18 mouse cellular contexts compared by ENCODE assay signal in the genomic region with DNA sequence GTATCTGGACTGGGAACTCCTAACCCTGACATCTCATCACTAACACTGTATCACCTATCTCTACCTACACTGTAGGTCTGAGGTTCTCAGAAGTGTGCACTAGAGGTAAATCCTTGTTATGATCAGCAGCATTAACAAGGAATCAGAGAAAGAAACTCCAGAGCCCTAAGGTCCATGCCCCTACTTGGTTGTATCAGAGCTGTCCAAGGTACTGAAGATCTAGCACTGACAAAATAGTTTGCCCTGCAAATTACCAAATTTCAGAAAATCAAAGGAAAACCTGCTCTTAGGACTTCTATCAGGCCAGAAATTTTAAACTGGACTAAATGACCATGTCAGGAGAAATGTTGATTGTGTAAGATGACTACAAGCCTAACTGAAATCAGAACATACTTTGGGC.
DNase-seq lines count a peak whose midpoint lies in the region; ATAC-seq and TF ChIP-seq lines count a peak whose summit lies in the region.
"Had no signal": no experiment of that assay in that cellular context is flagged by ENCODE, and none has a peak within 500 bp of the region (broad histone marks: within the 10 kb centered on the region; RNA-seq: fewer than 3 reads in every experiment).

No protein-coding gene starts in this region.

- H3K4me3 ChIP-seq in lung, embryonic 14.5 days (ENCODE audit: low read depth, low read length): no peak overlapping the region
- no peak overlapping the region for H3K4me3 ChIP-seq in lung, adult 2 months (replicated peaks; ENCODE audit: extremely low read depth, low read depth, low read length)
- H3K4me3 ChIP-seq in embryonic facial prominence, embryonic 14.5 days (ENCODE audit: low read depth, low read length): no peak overlapping the region
- H3K4me3 ChIP-seq: forebrain, embryonic 12.5 days; liver, embryonic 13.5 days had no signal

- no peak for TF ChIP-seq CTCF in lung, embryonic 14.5 days (IDR thresholded peaks at IDR 0.05; ENCODE audit: low read depth)
- TF ChIP-seq CTCF in lung, adult 2 months (IDR thresholded peaks at IDR 0.05; ENCODE audit: insufficient read depth, low read length): no peak

- DNase-seq in adrenal gland, postnatal 10 days: peak; percentile 2
- no peak for DNase-seq in adrenal gland, postnatal 14 days
- peak; percentile 63 for DNase-seq in lung, embryonic 14.5 days
- no peak for DNase-seq in lung, adult 2 months
- DNase-seq in adipocyte (ENCODE audit: low spot score): peak; percentile 26
- DNase-seq in embryonic facial prominence, embryonic 14.5 days (ENCODE audit: low spot score): peak; percentile 45
- no peak for DNase-seq in heart, postnatal 4 days
- no peak for DNase-seq in heart, postnatal 14 days
- DNase-seq: cerebellum, adult 11 months; cerebellum, postnatal 25 days; heart, postnatal 36 days; kidney, adult 9 months; layer of hippocampus, postnatal 36 days; liver, embryonic 13.5 days had no signal

- H3K27me3 ChIP-seq in lung, embryonic 14.5 days (ENCODE audit: insufficient read depth, low read length): no peaks in the 10 kb centered on the region
- no peaks in the 10 kb centered on the region for H3K27me3 ChIP-seq in embryonic facial prominence, embryonic 14.5 days (replicated peaks; ENCODE audit: control insufficient read depth, insufficient read depth, low read length)
- H3K27me3 ChIP-seq: forebrain, embryonic 12.5 days; liver, embryonic 13.5 days; Patski had no signal

- no peak overlapping the region for H3K27ac ChIP-seq in lung, embryonic 14.5 days (ENCODE audit: low read depth)
- H3K27ac ChIP-seq in embryonic facial prominence, embryonic 14.5 days (replicated peaks; ENCODE audit: low read depth, low read length): no peak overlapping the region
- H3K27ac ChIP-seq: forebrain, embryonic 12.5 days; liver, embryonic 13.5 days had no signal

- ATAC-seq in lung, embryonic 14.5 days (ENCODE audit: insufficient read depth): no peak
- no peak for ATAC-seq in embryonic facial prominence, embryonic 14.5 days (ENCODE audit: low read depth)
- ATAC-seq: lung, postnatal 0 days; Patski had no signal

- no peak overlapping the region for H3K4me2 ChIP-seq in lung, embryonic 14.5 days
- H3K4me2 ChIP-seq in embryonic facial prominence, embryonic 14.5 days (ENCODE audit: low read depth, low read length): no peak overlapping the region
- H3K4me2 ChIP-seq: forebrain, embryonic 12.5 days; heart, embryonic 11.5 days; liver, embryonic 13.5 days had no signal

- no peak overlapping the region for H3K9ac ChIP-seq in lung, embryonic 14.5 days
- no peak overlapping the region for H3K9ac ChIP-seq in embryonic facial prominence, embryonic 14.5 days (ENCODE audit: low read depth, low read length)
- H3K9ac ChIP-seq: forebrain, embryonic 12.5 days; liver, embryonic 13.5 days had no signal

- no peak for TF ChIP-seq POLR2A in lung, adult 2 months (IDR thresholded peaks at IDR 0.05; ENCODE audit: borderline replicate concordance, extremely low read depth, low read depth, low read length)

- H3K36me3 ChIP-seq in lung, embryonic 14.5 days (ENCODE audit: insufficient read depth): no peaks in the 10 kb centered on the region
- H3K36me3 ChIP-seq in embryonic facial prominence, embryonic 14.5 days (ENCODE audit: control insufficient read depth, insufficient read depth, low read length): no peaks in the 10 kb centered on the region
- H3K36me3 ChIP-seq: forebrain, embryonic 12.5 days; liver, embryonic 13.5 days had no signal

- H3K9me3 ChIP-seq in lung, embryonic 14.5 days (ENCODE audit: low read depth, low read length): no peaks in the 10 kb centered on the region
- no peaks in the 10 kb centered on the region for H3K9me3 ChIP-seq in embryonic facial prominence, embryonic 14.5 days (ENCODE audit: control insufficient read depth, low read length)
- H3K9me3 ChIP-seq: forebrain, embryonic 12.5 days had no signal

- no peaks in the 10 kb centered on the region for H3K4me1 ChIP-seq in lung, embryonic 14.5 days (ENCODE audit: insufficient read depth)
- no peaks in the 10 kb centered on the region for H3K4me1 ChIP-seq in lung, adult 2 months (ENCODE audit: control insufficient read depth, insufficient read depth, low read length)
- H3K4me1 ChIP-seq in embryonic facial prominence, embryonic 14.5 days (ENCODE audit: control insufficient read depth, insufficient read depth, low read length): no peaks in the 10 kb centered on the region
- H3K4me1 ChIP-seq: forebrain, embryonic 12.5 days; liver, embryonic 13.5 days had no signal

- intact Hi-C loops in heart, postnatal 14 days (cut with DNase I): no loop called here

Comparison
In these comparisons a context has a peak if more than half of its experiments do, and no peak if none do; other contexts are left out.
1. DNase-seq: peak in adrenal gland, postnatal 10 days (single experiment), lung, embryonic 14.5 days (single experiment), adipocyte (single experiment) and embryonic facial prominence, embryonic 14.5 days (single experiment); none in adrenal gland, postnatal 14 days (single experiment), lung, adult 2 months (single experiment), heart, postnatal 4 days (single experiment) and heart, postnatal 14 days (0 of 2).